Mouse (Mus musculus) heart, embryonic 10.5 days (tissue): ENCODE results near the gene Gm20388. TPM values are rescaled to one million over a fixed set of nuclear protein-coding genes. Genes with fewer than 3 reads are reported as not detected.

Source experiments
- DNase-seq: peaks from one replicate; pipeline ENCODE4 v3.0.0-alpha.2; 2017; ENCODE audit warnings: low spot score
- H3K27ac ChIP-seq: fragments of 300-500 bp; sonication (generic); 2 replicates; pipeline ENCODE4 v1.5.1; 2016; ENCODE audit warnings: mild to moderate bottlenecking
- H3K27me3 ChIP-seq: fragments of 300-500 bp; sonication (generic); 2 replicates; pipeline ENCODE4 v1.6.1; 2016; ENCODE audit warnings: mild to moderate bottlenecking; ENCODE audit not compliant: poor library complexity, insufficient read depth, severe bottlenecking
- H3K36me3 ChIP-seq: fragments of 300-500 bp; sonication (generic); 2 replicates; pipeline ENCODE4 v1.6.1; 2016; ENCODE audit warnings: mild to moderate bottlenecking, moderate library complexity
- H3K4me1 ChIP-seq: fragments of 300-500 bp; sonication (generic); 2 replicates; pipeline ENCODE4 v1.6.1; 2016; ENCODE audit warnings: mild to moderate bottlenecking
- H3K4me3 ChIP-seq: fragments of 300-500 bp; sonication (generic); 2 replicates; pipeline ENCODE4 v1.5.1; 2016; ENCODE audit warnings: mild to moderate bottlenecking, moderate library complexity
- H3K9me3 ChIP-seq: fragments of 300-500 bp; sonication (generic); 2 replicates; pipeline ENCODE4 v1.6.1; 2016; ENCODE audit warnings: mild to moderate bottlenecking, moderate library complexity
- WGBS: fragments of 180-500 bp; shearing (Covaris S2); methylation state at CpG from one replicate; pipeline ENCODE4 v1.1.7; 2016; 5-methylcytosine and 5-hydroxymethylcytosine counted together
- polyA plus RNA-seq: library from polyadenylated mRNA; unstranded; fragments of >200 nt; fragmentation: Nextera tagmentation; extraction: Ambion mirVana; gene quantifications from 2 replicates; pipeline ENCODE4 v1.2.1, GENCODE M21; 2016

Gene Gm20388
- polyA plus RNA-seq, 1 experiment from 2014 or later: 4.5 TPM

DNA sequence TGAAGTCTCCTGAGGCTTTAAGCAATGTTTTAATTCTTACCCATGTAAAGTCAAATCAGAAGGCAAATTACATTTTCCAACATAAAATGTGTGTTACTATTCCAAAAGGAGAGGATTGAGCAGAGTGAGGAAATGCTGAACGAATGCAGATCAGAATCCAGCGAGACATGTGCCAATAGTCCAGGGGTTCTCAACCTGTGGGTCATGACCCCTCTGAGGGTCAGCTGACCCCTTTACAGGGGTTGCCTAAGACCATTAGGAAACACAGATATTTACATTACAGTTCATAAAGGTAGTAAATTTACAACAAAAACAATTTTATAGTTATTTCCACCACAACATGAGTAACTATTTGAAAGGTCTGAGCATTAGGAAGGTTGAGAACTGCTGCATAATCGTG lies 2480.1 kb downstream of the Gm20388 start:
- DNase-seq: no peak
- 91% methylated on average over 3 of the region's 3 CpGs for WGBS
- H3K9me3 ChIP-seq: no peaks in the 10 kb centered on the region
- peaks cover 91% of the 10 kb centered on the region for H3K36me3 ChIP-seq
- no peak overlapping the region for H3K4me3 ChIP-seq
- no peak overlapping the region for H3K27ac ChIP-seq
- no peaks in the 10 kb centered on the region for H3K4me1 ChIP-seq
- no peaks in the 10 kb centered on the region for H3K27me3 ChIP-seq

DNA sequence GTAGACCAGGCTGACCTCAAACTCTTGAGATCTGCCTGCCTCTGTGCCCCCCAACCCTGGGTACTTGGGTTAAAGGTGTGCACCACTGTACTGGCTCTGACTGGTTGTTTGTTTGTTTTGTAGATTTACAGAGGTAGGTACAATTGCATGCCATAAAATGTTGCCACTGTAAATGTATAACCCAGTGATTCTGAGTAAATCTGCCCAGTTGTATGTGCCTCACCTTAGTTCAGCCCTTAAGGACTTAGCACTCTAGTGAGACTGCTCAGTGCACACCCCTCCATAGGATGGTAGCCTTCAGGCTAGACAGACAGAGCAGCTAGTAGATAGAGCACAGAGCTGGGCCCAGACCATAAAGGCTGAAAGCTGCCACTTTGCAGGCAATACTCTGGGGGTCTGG lies 2483.1 kb downstream of the Gm20388 start:
- peaks cover 85% of the 10 kb centered on the region for H3K36me3 ChIP-seq
- no peaks in the 10 kb centered on the region for H3K4me1 ChIP-seq

DNA sequence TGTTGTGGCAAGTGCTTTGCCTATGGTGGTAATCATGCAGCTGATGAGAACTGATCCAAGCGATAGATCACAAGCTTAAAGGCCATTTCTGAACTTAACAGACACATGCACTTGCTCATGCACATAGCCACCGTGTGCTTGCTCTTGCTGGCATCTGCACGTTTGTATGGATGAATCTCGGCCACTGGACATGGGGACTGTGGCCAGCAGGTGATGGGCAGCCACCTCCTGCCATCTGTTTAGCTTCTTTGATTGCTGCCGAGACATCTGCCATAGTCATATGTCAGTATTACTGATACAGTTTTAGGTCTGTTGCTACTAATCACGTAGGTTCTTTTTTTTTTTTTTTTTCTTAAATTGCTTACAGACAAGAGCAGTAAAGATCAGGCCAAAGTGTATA lies 2484.7 kb downstream of the Gm20388 start:
- H3K4me1 ChIP-seq: no peaks in the 10 kb centered on the region
- H3K36me3 ChIP-seq: peaks cover 87% of the 10 kb centered on the region
- no peaks in the 10 kb centered on the region for H3K9me3 ChIP-seq
- DNase-seq: no peak
- H3K27ac ChIP-seq: no peak overlapping the region
- WGBS: 91% methylated on average over 6 of the region's 6 CpGs
- no peak overlapping the region for H3K4me3 ChIP-seq
- no peaks in the 10 kb centered on the region for H3K27me3 ChIP-seq

More for the DNA sequence above, 2483.1 kb downstream of the Gm20388 start:
- no peak overlapping the region for H3K27ac ChIP-seq
- H3K4me3 ChIP-seq: no peak overlapping the region
- DNase-seq: no peak
- no peaks in the 10 kb centered on the region for H3K27me3 ChIP-seq
- H3K9me3 ChIP-seq: no peaks in the 10 kb centered on the region

DNA sequence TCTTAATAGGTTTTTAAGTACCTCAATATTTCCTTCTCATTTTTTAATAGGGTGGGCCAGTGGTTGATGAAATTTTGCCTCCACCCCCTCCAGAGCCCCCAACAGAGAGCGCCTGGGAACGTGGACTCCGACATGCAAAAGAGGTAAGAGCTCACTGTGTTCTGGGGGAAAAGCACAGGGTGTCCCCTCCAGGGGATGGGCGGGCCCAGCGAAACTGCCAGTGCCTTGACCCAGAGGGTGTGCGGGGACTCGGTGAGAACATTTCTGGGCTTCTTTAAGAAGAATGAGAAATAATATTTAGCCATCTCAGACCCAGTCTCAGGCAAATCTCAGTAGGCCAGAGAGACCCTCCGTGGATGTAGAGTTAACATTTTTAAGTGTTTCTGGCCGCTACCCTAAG lies 2487.5 kb downstream of the Gm20388 start:
- Histone ChIP-seq H3K27me3 (no peaks in the 10 kb centered on the region), H3K4me1 (no peaks in the 10 kb centered on the region), H3K36me3 (peaks cover 90% of the 10 kb centered on the region), H3K27ac (no peak overlapping the region), H3K9me3 (no peaks in the 10 kb centered on the region), H3K4me3 (no peak overlapping the region)
- 95% methylated on average over 9 of the region's 9 CpGs for WGBS
- no peak for DNase-seq

DNA sequence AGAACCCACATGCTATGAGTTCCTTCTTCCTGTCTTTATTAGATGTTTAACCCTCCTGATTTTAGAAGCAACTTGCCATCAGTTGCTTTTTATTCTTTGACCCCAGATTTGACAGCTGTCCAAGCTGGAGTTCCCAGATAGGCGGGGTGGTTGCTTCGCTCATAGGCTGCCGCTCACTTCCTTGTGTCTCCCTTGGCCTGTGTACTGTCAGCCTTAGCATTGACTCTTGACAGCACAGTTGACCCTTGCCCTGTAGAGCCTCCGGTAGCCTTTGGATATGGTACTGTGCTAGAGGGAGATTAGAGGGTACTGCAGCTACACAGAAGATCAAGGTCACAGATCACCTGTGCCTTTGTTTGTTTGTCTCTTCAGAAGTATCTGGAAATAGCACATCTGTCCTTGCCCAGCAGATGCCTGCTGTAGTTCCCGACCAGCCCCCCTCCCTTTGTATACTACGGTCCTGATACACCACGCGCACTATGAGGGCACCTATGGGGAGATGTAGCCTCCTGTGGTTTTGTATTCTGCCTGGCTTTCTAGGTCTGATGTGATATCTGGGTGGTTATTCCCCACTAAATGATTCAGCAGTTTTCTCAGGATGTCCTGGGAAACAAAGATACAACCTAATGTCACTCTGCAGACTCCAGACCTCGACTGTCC lies 2494.6 kb downstream of the Gm20388 start:
- H3K27ac ChIP-seq: no peak overlapping the region; the same call in 1 of the 2 replicates
- peaks cover 14% of the 10 kb centered on the region; the same call in 1 of the 2 replicates for H3K4me1 ChIP-seq
- H3K27me3 ChIP-seq: no peaks in the 10 kb centered on the region
- peaks cover 99% of the 10 kb centered on the region for H3K36me3 ChIP-seq
- no peak overlapping the region for H3K4me3 ChIP-seq
- no peak for DNase-seq
- no peaks in the 10 kb centered on the region for H3K9me3 ChIP-seq
- WGBS: 64% methylated on average over 9 of the region's 9 CpGs

DNA sequence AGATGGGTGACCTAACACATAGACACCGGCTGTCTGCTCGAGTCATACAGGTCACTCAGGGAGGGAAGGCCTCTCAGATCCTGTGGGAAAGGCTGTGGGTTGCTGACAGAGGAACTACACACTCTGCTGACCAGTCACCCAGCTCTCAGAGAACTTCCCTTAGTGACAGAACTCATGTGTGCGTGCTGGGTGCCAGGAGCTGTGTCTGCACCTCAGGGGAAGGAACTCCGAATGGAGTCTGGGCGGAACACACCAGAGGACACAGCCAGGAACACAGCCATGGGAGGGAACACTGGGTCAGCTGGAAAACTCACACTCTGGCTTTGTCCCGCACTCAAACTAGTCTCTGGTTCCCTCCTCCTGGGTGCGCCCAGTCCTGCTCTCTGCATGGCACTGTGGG lies 2497.0 kb downstream of the Gm20388 start:
- 94% methylated on average over 7 of the region's 7 CpGs for WGBS
- Histone ChIP-seq H3K4me1 (peaks cover 14% of the 10 kb centered on the region; the same call in 1 of the 2 replicates), H3K27me3 (no peaks in the 10 kb centered on the region), H3K4me3 (no peak overlapping the region), H3K9me3 (no peaks in the 10 kb centered on the region), H3K27ac (no peak overlapping the region), H3K36me3 (peaks cover 99% of the 10 kb centered on the region)
- DNase-seq: no peak

DNA sequence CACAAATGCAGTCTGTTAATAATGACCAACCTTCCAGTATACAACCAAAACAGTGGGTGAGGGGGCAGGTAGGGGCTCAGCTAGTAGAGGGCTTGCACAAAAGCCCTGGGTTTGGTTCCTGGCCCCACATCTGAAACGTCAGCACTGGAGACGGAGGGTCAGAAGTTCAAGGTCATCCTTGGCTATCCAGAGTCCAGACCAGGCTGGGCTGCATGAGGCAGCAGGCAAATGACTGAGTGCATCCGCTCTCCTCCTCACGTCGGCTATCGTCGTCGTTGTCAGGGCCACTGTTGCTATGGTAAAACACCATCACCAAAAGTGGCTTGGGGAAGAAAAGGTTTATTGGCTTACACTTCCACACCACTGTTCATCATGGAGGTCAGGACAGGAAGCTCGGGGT lies 2503.7 kb downstream of the Gm20388 start:
- peaks cover 99% of the 10 kb centered on the region for H3K36me3 ChIP-seq
- no peaks in the 10 kb centered on the region for H3K4me1 ChIP-seq
- DNase-seq: no peak
- WGBS: 86% methylated on average over 9 of the region's 9 CpGs
- no peaks in the 10 kb centered on the region for H3K27me3 ChIP-seq
- H3K9me3 ChIP-seq: no peaks in the 10 kb centered on the region
- H3K4me3 ChIP-seq: no peak overlapping the region
- H3K27ac ChIP-seq: no peak overlapping the region

DNA sequence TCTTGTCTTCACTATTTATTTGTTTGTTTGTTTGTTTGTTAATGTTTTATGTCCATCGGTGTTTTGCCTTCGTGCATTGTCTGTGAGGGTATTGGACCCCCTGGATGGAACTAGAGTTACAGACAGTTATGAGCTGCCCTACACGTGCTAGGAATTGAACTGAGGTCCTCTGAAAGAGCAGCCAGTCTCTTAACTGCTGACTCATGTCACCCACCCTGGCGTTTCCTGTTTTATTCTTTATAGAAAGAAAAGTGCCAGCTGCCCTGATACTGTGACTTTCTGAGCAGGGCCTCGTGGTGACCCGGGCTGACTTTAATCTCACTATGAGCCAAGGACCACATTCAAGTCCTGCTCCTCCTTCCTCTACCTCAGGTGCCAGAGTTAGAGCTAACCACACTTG lies 2504.9 kb downstream of the Gm20388 start:
- Histone ChIP-seq H3K27me3 (no peaks in the 10 kb centered on the region), H3K4me1 (peaks cover 7% of the 10 kb centered on the region; the same call in 1 of the 2 replicates), H3K36me3 (peaks cover 89% of the 10 kb centered on the region), H3K4me3 (no peak overlapping the region), H3K9me3 (no peaks in the 10 kb centered on the region), H3K27ac (no peak overlapping the region)
- 88% methylated on average over 6 of the region's 6 CpGs for WGBS
- DNase-seq: no peak

DNA sequence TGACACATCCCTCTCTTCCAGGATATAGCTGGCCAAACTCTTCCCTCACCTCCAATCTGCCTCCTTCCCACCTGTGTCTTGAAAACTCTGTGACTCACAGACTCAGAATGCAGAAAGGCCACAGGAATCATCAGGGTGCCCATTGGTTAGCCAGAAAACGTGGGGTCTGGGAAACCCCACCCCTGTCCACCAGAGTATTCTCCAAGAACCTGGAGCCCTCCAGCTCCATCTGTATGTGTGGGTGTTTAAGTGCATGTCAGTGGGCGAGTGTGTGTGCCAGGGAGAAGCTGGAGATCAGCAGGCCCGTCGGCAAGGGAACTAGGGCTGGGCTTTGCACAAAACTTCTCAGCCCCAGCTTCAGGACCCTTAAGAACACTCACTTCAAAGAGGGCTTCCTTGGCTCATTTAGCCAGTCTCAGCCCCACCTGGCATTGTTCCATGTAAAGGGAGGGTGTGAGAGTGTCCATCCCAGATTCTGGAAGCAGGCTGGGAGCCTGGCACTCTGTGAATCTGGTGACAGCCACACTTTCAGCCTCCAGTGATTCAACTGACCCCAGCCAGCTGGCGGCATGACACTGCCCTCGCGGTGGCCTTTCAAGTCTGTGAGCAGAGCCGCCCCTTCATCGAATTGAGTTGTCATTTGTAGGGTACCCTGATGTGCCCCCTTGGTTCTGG lies 2509.4 kb downstream of the Gm20388 start:
- Histone ChIP-seq H3K36me3 (peaks cover 57% of the 10 kb centered on the region), H3K9me3 (no peaks in the 10 kb centered on the region), H3K4me3 (no peak overlapping the region), H3K27me3 (no peaks in the 10 kb centered on the region), H3K27ac (no peak overlapping the region), H3K4me1 (peaks cover 15% of the 10 kb centered on the region; the same call in 1 of the 2 replicates)
- no peak for DNase-seq
- WGBS: 68% methylated on average over 9 of the region's 9 CpGs

DNA sequence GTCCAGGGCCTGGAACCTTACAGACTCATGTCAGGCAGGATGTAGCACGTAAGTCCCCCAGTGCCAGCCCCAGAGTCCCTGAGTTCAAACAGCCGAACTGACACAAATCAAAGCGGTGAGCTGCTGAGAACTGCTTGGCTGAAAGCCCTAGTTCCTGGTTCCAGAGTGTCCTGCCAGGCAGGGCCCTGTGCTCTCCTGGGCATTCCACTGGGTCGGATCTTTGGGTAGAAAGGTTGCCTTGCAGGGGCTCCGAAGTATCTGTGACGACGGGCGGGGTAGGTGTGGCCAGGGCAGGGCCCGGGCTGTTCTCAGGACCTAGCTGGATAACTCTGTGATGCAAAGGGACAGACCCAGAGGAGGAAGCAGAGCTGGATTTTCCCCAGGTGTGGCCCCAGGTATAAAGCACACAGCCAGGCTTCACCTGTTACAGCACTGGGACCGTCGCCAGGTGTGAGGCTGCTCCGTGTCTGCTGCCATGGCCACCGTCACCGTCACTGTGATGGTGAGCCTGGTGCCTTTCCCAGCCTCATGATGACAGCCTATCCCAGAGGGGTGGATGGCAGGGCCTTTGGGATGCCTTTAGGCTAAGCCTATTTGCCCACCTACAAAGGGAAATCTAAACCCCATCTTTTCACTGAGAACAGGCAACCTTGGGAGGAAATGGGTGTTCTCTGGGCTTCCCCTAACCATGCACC lies 2510.9 kb downstream of the Gm20388 start, which contains the start of gene Il17c:
Gene Il17c (plus strand): TSS at position 645 of the 695 bp plus-strand sequence.
- H3K27ac ChIP-seq: no peak within 1 kb of the TSS
- 79% methylated on average over 14 of the region's 14 CpGs for WGBS
- peaks cover 18% of the 10 kb centered on the region; the same call in 1 of the 2 replicates for H3K4me1 ChIP-seq
- H3K36me3 ChIP-seq: peaks cover 51% of the 10 kb centered on the region
- H3K4me3 ChIP-seq: no peak within 1 kb of the TSS
- H3K27me3 ChIP-seq: no peaks in the 10 kb centered on the region
- H3K9me3 ChIP-seq: no peaks in the 10 kb centered on the region
- DNase-seq: no peak

DNA sequence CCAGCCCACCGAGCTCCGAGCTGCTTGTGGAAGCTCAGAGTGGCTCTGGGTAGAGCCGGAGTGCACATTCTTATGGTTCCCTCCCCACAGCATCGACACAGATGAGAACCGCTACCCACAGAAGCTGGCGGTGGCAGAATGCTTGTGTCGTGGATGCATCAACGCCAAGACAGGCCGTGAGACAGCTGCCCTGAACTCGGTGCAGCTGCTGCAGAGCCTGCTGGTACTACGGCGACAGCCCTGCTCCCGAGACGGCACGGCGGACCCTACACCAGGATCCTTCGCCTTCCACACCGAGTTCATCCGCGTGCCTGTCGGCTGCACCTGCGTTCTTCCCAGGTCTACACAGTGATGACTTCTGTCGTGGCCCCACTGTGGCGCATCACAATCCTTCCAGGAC lies 2512.6 kb downstream of the Gm20388 start:
- no peaks in the 10 kb centered on the region for H3K9me3 ChIP-seq
- H3K36me3 ChIP-seq: peaks cover 48% of the 10 kb centered on the region
- no peak overlapping the region for H3K27ac ChIP-seq
- H3K4me3 ChIP-seq: no peak overlapping the region
- DNase-seq: no peak
- no peaks in the 10 kb centered on the region for H3K27me3 ChIP-seq
- H3K4me1 ChIP-seq: peaks cover 24% of the 10 kb centered on the region; the same call in 1 of the 2 replicates
- WGBS: 84% methylated on average over 24 of the region's 24 CpGs

DNA sequence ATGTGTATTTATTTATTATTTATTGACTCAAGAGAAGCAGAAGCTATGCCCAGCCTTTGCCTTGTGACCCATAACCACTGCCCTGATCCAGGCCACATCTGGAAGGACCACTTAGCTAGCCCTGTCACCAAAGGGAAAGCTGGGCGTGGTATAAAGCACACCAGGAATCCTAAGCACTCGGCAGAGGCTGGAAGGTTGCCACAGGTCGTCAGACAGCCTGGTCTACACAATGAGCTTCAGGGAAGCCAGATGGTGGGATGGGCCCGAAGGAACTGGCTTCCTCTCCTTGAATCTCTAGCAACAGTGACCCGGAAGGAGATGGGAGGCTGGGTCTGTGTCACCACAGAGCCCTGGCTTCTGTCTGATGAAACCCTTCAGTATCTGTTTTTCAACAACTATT lies 2513.0 kb downstream of the Gm20388 start:
- WGBS: 44% methylated on average over 5 of the region's 5 CpGs
- H3K9me3 ChIP-seq: no peaks in the 10 kb centered on the region
- no peak for DNase-seq
- H3K27me3 ChIP-seq: no peaks in the 10 kb centered on the region
- H3K27ac ChIP-seq: no peak overlapping the region
- no peak overlapping the region for H3K4me3 ChIP-seq
- H3K36me3 ChIP-seq: peaks cover 43% of the 10 kb centered on the region
- peaks cover 26% of the 10 kb centered on the region; the same call in 1 of the 2 replicates for H3K4me1 ChIP-seq

DNA sequence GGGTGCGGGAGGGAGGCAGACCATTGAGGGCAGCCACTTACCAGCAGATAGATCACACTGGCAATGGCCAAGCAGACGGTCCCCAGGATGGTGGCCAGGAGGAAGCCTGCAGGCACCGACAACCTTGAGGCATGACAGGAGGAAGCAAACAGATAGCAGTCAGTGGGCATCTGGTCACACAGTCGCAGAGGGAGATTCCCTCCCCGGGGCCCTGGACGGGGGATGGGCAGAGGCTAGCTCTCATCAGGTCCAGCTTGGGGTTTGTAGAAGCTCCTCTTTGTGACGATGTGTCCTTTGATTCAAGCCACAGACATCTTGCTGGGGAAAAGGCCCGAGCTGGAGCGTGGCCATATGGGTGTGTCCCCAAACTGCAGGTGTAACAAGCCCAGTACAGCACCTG lies 2515.5 kb downstream of the Gm20388 start:
- Histone ChIP-seq H3K4me1 (peaks cover 26% of the 10 kb centered on the region), H3K27me3 (no peaks in the 10 kb centered on the region), H3K27ac (no peak overlapping the region), H3K36me3 (peaks cover 41% of the 10 kb centered on the region), H3K9me3 (no peaks in the 10 kb centered on the region), H3K4me3 (no peak overlapping the region)
- DNase-seq: no peak
- 61% methylated on average over 9 of the region's 9 CpGs for WGBS
